Mouse (Mus musculus) stomach, embryonic 16.5 days (tissue): ENCODE results near the gene Olfr1023. TPM values are rescaled to one million over a fixed set of nuclear protein-coding genes. Genes with fewer than 3 reads are reported as not detected.

Experiments
- ATAC-seq: fragments of 200-750 bp; cut with Nextera tagmentation; 2 replicates; pipeline ENCODE4 v1.8.0; 2017; ENCODE audit warnings: moderate number of reproducible peaks, moderate TSS enrichment; ENCODE audit not compliant: insufficient read depth, low FRiP score
- H3K27ac ChIP-seq: fragments of 300-500 bp; sonication (generic); 2 replicates; pipeline ENCODE4 v1.5.1; 2014; ENCODE audit warnings: low read length
- H3K27me3 ChIP-seq: fragments of 300-500 bp; sonication (generic); 2 replicates; pipeline ENCODE4 v1.6.1; 2014; ENCODE audit warnings: low read length, control low read depth, mixed read lengths; ENCODE audit not compliant: control insufficient read depth, insufficient read depth
- H3K36me3 ChIP-seq: fragments of 300-500 bp; sonication (generic); 2 replicates; pipeline ENCODE4 v1.6.1; 2014; ENCODE audit warnings: low read length; ENCODE audit not compliant: control insufficient read depth, insufficient read depth
- H3K4me1 ChIP-seq: fragments of 300-500 bp; sonication (generic); 2 replicates; pipeline ENCODE4 v1.6.1; 2014; ENCODE audit warnings: low read length, control low read depth, mixed read lengths; ENCODE audit not compliant: control insufficient read depth, insufficient read depth
- H3K4me2 ChIP-seq: fragments of 300-500 bp; sonication (generic); 2 replicates; pipeline ENCODE4 v1.6.1; 2014; ENCODE audit warnings: low read depth, low read length, mixed read lengths
- H3K4me3 ChIP-seq: fragments of 300-500 bp; sonication (generic); replicated peaks from 2 replicates; pipeline ENCODE4 v1.5.1; 2014; ENCODE audit warnings: mild to moderate bottlenecking, low read length
- H3K9ac ChIP-seq: fragments of 300-500 bp; sonication (generic); 2 replicates; pipeline ENCODE4 v1.6.1; 2014; ENCODE audit warnings: low read length
- H3K9me3 ChIP-seq: fragments of 300-500 bp; sonication (generic); replicated peaks from 2 replicates; pipeline ENCODE4 v1.6.1; 2016; ENCODE audit warnings: low read length, control low read depth; ENCODE audit not compliant: control insufficient read depth
- WGBS: fragments of 180-500 bp; shearing (Covaris S2); extraction: QIAGEN DNeasy Blood & Tissue Kit; methylation state at CpG from one replicate; pipeline ENCODE4 v1.1.7; 2014; 5-methylcytosine and 5-hydroxymethylcytosine counted together
- polyA plus RNA-seq: library from polyadenylated mRNA; unstranded; fragments of >200 nt; fragmentation: Nextera tagmentation; extraction: Ambion mirVana; gene quantifications from 2 replicates; pipeline ENCODE4 v1.2.1, GENCODE M21; 2015

The Olfr1023 gene
- not detected in 2 replicates for polyA plus RNA-seq

DNA sequence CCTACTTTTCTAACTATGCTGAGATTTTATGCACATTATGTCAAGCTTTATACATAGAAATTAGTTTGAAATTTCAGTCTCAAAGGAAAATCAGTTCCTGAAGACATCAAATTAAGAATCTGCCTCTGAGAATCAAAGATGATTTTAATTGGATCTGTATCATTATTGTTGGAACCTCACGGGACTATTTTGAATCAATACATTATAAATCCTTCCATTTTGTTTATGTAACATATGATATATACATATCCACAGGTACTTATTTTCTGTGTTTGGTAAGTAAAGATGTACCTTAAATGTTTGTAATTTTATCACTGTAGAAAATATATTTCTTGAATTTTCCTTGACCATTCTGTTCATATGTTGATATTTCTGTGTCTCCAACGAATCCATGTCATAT lies at the start of gene Olfr1023:
Olfr1023 (plus strand) TSS at position 301 of the 400 bp plus-strand sequence.
- H3K4me2 ChIP-seq, result no peak within 1 kb of the TSS
- H3K4me3 ChIP-seq, result no peak within 1 kb of the TSS
- H3K9me3 ChIP-seq, result no peaks in the 10 kb centered on the region
- no peak within 1 kb of the TSS for H3K27ac ChIP-seq
- ATAC-seq, result no peak
- 72% methylated on average over 2 of the region's 2 CpGs for WGBS
- H3K36me3 ChIP-seq, result no peaks in the 10 kb centered on the region
- H3K4me1 ChIP-seq, result no peaks in the 10 kb centered on the region
- H3K9ac ChIP-seq, result no peak within 1 kb of the TSS
- no peaks in the 10 kb centered on the region for H3K27me3 ChIP-seq

DNA sequence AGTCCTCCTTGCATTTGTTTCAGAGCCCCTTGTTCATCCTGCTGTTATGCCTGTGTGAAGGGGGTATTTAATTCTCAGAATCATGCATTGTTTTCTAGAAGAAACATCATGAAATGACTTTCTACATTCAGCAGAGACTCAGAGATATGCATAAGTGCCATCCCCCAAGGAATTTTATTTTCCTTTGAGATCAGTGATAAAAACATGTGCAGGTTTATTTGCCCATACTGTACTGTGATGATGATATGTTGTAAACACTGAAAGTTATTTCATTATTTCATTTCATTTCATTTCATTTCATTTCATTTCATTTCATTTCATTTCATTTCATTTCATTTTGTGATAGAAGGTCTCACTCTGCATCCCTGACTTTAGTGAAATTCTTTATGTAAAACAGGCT lies 40.1 kb upstream of the Olfr1023 start, which contains the start of gene Olfr1019:
Olfr1019 (minus strand) TSS at position 101 of the 400 bp plus-strand sequence.
- H3K27me3 ChIP-seq, result no peaks in the 10 kb centered on the region
- H3K4me1 ChIP-seq, result no peaks in the 10 kb centered on the region
- no peak within 1 kb of the TSS for H3K27ac ChIP-seq
- no peaks in the 10 kb centered on the region for H3K36me3 ChIP-seq
- H3K9ac ChIP-seq, result no peak within 1 kb of the TSS
- H3K4me2 ChIP-seq, result no peak within 1 kb of the TSS
- ATAC-seq, result no peak
- no peak within 1 kb of the TSS for H3K4me3 ChIP-seq
- no peaks in the 10 kb centered on the region for H3K9me3 ChIP-seq

DNA sequence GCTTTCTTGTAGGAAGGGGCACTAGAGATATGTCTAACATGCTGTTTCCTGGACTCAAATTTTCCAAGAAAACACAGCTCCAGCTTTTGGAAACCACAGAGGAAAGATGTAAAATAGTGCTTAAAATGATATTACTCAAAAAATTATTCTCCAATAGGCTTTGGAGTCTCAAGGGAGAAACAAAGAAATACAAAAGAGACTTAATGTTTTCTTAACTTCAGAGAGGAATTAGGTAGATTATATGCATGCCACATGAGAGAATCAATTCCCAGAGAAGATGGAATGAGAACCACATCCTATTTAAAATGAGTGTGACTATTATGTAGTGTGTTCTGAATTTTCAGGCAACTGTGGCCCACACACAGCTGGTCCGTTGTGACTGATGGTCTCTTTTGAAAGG lies 38.7 kb upstream of the Olfr1023 start, which contains the start of gene Olfr1020:
Olfr1020 (plus strand) TSS at position 301 of the 400 bp plus-strand sequence.
- no peak for ATAC-seq
- Histone ChIP-seq H3K4me1 (no peaks in the 10 kb centered on the region), H3K27ac (no peak within 1 kb of the TSS), H3K9me3 (no peaks in the 10 kb centered on the region), H3K36me3 (no peaks in the 10 kb centered on the region), H3K4me2 (no peak within 1 kb of the TSS), H3K4me3 (no peak within 1 kb of the TSS), H3K27me3 (no peaks in the 10 kb centered on the region), H3K9ac (no peak within 1 kb of the TSS)
- WGBS, result 83% methylated on average over 1 of the region's 1 CpGs

DNA sequence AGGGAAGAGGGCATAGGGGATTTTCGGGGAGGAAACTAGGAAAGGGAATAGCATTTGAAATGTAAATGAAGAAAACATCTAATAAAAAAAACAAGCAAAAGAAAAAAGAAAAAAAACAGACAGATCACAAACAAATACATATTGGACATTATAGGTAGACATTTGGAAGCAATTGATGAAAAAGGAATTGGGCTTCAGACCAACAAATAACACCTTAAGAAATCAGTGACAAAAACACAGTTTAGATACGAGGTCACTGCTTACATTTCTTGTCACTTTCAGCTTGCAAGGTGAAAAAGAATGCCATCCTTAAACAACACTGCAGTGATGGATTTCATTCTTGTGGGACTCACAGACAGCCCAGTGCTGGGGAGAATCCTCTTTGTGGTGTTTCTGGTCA lies 17.1 kb upstream of the Olfr1023 start, which contains the start of gene Olfr1022:
Olfr1022 (plus strand) TSS at position 301 of the 400 bp plus-strand sequence.
- Histone ChIP-seq H3K4me2 (no peak within 1 kb of the TSS), H3K9ac (no peak within 1 kb of the TSS), H3K36me3 (no peaks in the 10 kb centered on the region), H3K27ac (no peak within 1 kb of the TSS), H3K9me3 (no peaks in the 10 kb centered on the region), H3K4me1 (no peaks in the 10 kb centered on the region), H3K4me3 (no peak within 1 kb of the TSS), H3K27me3 (no peaks in the 10 kb centered on the region)
- no peak for ATAC-seq
- WGBS, result 26% methylated on average over 2 of the region's 2 CpGs

DNA sequence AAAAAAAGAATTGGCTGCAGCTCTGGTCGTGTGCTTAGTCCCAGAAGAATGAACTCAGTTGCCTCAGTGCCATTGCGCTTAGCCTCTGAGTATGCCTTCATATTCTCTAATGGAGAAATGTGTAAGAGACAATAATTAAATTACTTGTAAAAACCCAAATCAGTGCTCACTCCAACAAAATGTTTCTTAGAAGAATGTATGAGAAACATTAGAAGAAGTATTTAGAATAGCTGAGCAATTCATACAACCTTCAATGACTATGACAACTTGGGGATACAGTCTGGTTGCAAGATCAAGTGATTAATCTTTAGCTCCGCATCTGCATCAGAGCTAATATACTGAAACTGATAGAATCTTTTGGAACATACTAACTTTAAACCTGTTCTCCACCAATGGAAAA lies 19.5 kb downstream of the Olfr1023 start, which contains the start of gene Olfr1024:
Olfr1024 (minus strand) TSS at position 101 of the 400 bp plus-strand sequence.
- WGBS, result 85% methylated on average over 3 of the region's 3 CpGs
- H3K4me2 ChIP-seq, result no peak within 1 kb of the TSS
- no peak within 1 kb of the TSS for H3K4me3 ChIP-seq

DNA sequence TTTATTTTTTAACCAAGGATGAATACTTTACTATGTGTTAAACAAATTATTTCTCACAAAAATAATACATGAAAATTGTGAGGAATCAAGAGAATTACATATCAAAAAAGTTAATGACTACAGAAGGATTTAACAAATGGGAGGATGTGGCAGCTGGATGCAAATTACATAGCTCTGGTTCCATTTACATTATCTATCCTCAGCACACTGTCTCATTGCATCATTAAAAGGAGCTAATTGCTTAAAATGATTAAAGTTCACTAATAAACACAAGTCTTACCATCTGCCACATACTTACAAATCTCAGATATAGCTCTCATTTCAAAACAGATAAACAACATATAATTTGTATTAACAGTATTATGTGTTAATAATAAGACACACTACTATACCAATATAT lies 27.8 kb downstream of the Olfr1023 start:
- H3K4me1 ChIP-seq, result no peaks in the 10 kb centered on the region

More for the DNA sequence above, 19.5 kb downstream of the Olfr1023 start, which contains the start of gene Olfr1024:
- H3K27me3 ChIP-seq, result no peaks in the 10 kb centered on the region
- no peaks in the 10 kb centered on the region for H3K4me1 ChIP-seq
- no peaks in the 10 kb centered on the region for H3K9me3 ChIP-seq
- no peak for ATAC-seq
- H3K27ac ChIP-seq, result no peak within 1 kb of the TSS
- H3K36me3 ChIP-seq, result no peaks in the 10 kb centered on the region
- no peak within 1 kb of the TSS for H3K9ac ChIP-seq

DNA sequence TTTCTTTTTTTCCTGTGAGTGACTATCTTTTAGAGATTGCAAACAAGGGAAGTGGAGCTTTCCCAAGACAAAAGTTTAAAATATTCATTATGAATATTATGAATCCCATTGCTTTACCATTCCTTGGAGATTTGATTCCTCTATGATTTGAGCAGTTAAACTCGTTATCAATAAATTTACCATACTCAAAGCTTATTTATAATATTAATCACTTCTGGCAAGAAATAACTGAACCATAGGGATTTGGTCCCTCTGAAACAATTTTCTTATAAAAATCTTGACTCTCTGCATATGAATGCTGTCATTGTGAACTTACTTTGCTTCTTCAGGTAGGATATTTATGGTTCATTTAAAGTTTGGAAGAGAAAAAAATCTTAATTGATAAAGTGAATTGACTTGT lies 29.5 kb downstream of the Olfr1023 start, which contains the start of gene Olfr1025-ps1:
Olfr1025-ps1 (plus strand) TSS at position 301 of the 400 bp plus-strand sequence.
- H3K4me3 ChIP-seq, result no peak within 1 kb of the TSS
- H3K9ac ChIP-seq, result no peak within 1 kb of the TSS
- H3K4me2 ChIP-seq, result no peak within 1 kb of the TSS
- H3K4me1 ChIP-seq, result no peaks in the 10 kb centered on the region
- ATAC-seq, result no peak
- H3K36me3 ChIP-seq, result no peaks in the 10 kb centered on the region
- no peak within 1 kb of the TSS for H3K27ac ChIP-seq
- 60% methylated on average over 1 of the region's 1 CpGs for WGBS
- no peaks in the 10 kb centered on the region for H3K27me3 ChIP-seq
- H3K9me3 ChIP-seq, result no peaks in the 10 kb centered on the region

More for the DNA sequence above, 27.8 kb downstream of the Olfr1023 start:
- Histone ChIP-seq H3K9ac (no peak overlapping the region), H3K9me3 (no peaks in the 10 kb centered on the region), H3K27me3 (no peaks in the 10 kb centered on the region), H3K36me3 (no peaks in the 10 kb centered on the region), H3K4me3 (no peak overlapping the region), H3K27ac (no peak overlapping the region), H3K4me2 (no peak overlapping the region)
- no peak for ATAC-seq

DNA sequence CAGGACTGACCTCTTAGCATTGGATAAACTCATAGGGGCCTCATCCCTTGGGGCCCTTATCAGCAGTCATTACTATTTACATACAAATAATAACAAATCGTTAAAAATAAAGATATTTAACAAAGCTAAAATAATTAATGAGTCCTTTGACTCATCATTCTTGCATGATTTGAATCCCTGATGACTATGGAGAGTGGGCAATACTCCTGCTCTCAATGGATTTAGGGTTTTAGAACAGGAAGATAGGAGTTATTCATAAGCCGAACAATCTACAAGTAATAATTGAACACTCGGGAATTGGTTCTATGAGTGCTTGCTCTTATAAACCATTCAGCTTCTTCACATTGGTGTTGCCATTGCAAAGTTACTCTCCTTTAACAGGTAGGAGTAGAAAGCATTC lies 35.8 kb downstream of the Olfr1023 start, which contains the start of gene Olfr1026:
Olfr1026 (plus strand) TSS at position 301 of the 400 bp plus-strand sequence.
- H3K4me3 ChIP-seq, result no peak within 1 kb of the TSS
- no peaks in the 10 kb centered on the region for H3K4me1 ChIP-seq
- H3K36me3 ChIP-seq, result no peaks in the 10 kb centered on the region
- no peak within 1 kb of the TSS for H3K4me2 ChIP-seq
- H3K27ac ChIP-seq, result no peak within 1 kb of the TSS
- H3K27me3 ChIP-seq, result no peaks in the 10 kb centered on the region
- 84% methylated on average over 3 of the region's 3 CpGs for WGBS
- ATAC-seq, result no peak
- no peaks in the 10 kb centered on the region for H3K9me3 ChIP-seq
- no peak within 1 kb of the TSS for H3K9ac ChIP-seq
